Mouse (Mus musculus): ENCODE results near the gene Smarcad1. TPM values are rescaled to one million over a fixed set of nuclear protein-coding genes. Genes with fewer than 3 reads are reported as not detected.
"Not testable (repeated sequence)": the region's sequence is repeated elsewhere in the genome, so short reads cannot be mapped to it uniquely, and the experiment has no call there.

Smarcad1 gene
- polyA plus RNA-seq, 1 experiment from 2014 or later: 118 TPM

GRCm38 (mm10) chr6:65018966-65019365, 23.4 kb upstream of the Smarcad1 start:
- H3K27ac ChIP-seq (replicated peaks; ENCODE audit: low read depth, low read length); H3K9me3 ChIP-seq (ENCODE audit: control insufficient read depth, low read length); ATAC-seq (ENCODE audit: low FRiP score, low TSS enrichment); H3K4me1 ChIP-seq (ENCODE audit: control insufficient read depth, insufficient read depth, low read length); DNase-seq; H3K36me3 ChIP-seq (ENCODE audit: control insufficient read depth, insufficient read depth, low read length); H3K4me3 ChIP-seq (replicated peaks; ENCODE audit: low read depth, low read length); H3K4me2 ChIP-seq (ENCODE audit: low read length); H3K9ac ChIP-seq (replicated peaks; ENCODE audit: low read length); H3K27me3 ChIP-seq (ENCODE audit: control insufficient read depth, insufficient read depth, low read length): not testable (repeated sequence)
- WGBS: 92% methylated on average over 5 of the region's 5 CpGs

- Histone ChIP-seq H3K36me3 (ENCODE audit: control insufficient read depth, insufficient read depth, low read length) (no peaks in the 10 kb centered on the region), H3K9ac (replicated peaks; ENCODE audit: low read length) (no peak overlapping the region), H3K27me3 (ENCODE audit: control insufficient read depth, insufficient read depth, low read length) (no peaks in the 10 kb centered on the region), H3K4me3 (replicated peaks; ENCODE audit: low read depth, low read length) (no peak overlapping the region), H3K4me1 (ENCODE audit: control insufficient read depth, insufficient read depth, low read length) (no peaks in the 10 kb centered on the region), H3K9me3 (ENCODE audit: control insufficient read depth, low read length) (no peaks in the 10 kb centered on the region), H3K4me2 (ENCODE audit: low read length) (no peak overlapping the region), H3K27ac (replicated peaks; ENCODE audit: low read depth, low read length) (no peak overlapping the region)
- 16% methylated on average over 4 of the region's 4 CpGs for WGBS
- no peak for DNase-seq
- no peak for ATAC-seq (ENCODE audit: low FRiP score, low TSS enrichment)
Observed at GRCm38 (mm10) chr6:65021883-65022282, 20.5 kb upstream of the Smarcad1 start.

- Histone ChIP-seq H3K27ac (replicated peaks; ENCODE audit: low read depth, low read length) (no peak overlapping the region), H3K4me3 (replicated peaks; ENCODE audit: low read depth, low read length) (no peak overlapping the region), H3K4me2 (ENCODE audit: low read length) (no peak overlapping the region), H3K9me3 (ENCODE audit: control insufficient read depth, low read length) (no peaks in the 10 kb centered on the region), H3K9ac (replicated peaks; ENCODE audit: low read length) (no peak overlapping the region), H3K4me1 (ENCODE audit: control insufficient read depth, insufficient read depth, low read length) (no peaks in the 10 kb centered on the region), H3K36me3 (ENCODE audit: control insufficient read depth, insufficient read depth, low read length) (no peaks in the 10 kb centered on the region), H3K27me3 (ENCODE audit: control insufficient read depth, insufficient read depth, low read length) (no peaks in the 10 kb centered on the region)
- ATAC-seq (ENCODE audit: low FRiP score, low TSS enrichment): no peak
- no peak for DNase-seq
- WGBS: 80% methylated on average over 6 of the region's 6 CpGs
Observed at GRCm38 (mm10) chr6:65023053-65023452, 19.3 kb upstream of the Smarcad1 start.

- no peak for ATAC-seq (ENCODE audit: low FRiP score, low TSS enrichment)
- WGBS: 55% methylated on average over 2 of the region's 2 CpGs
Observed at GRCm38 (mm10) chr6:65024668-65025067, 17.7 kb upstream of the Smarcad1 start.

GRCm38 (mm10) chr6:65025130-65025529, 17.3 kb upstream of the Smarcad1 start:
- no peaks in the 10 kb centered on the region for H3K36me3 ChIP-seq (ENCODE audit: control insufficient read depth, insufficient read depth, low read length)
- H3K4me3 ChIP-seq (replicated peaks; ENCODE audit: low read depth, low read length): no peak overlapping the region
- WGBS: 96% methylated on average over 4 of the region's 4 CpGs
- no peak overlapping the region for H3K9ac ChIP-seq (replicated peaks; ENCODE audit: low read length)
- H3K9me3 ChIP-seq (ENCODE audit: control insufficient read depth, low read length): no peaks in the 10 kb centered on the region
- no peak overlapping the region for H3K4me2 ChIP-seq (ENCODE audit: low read length)
- H3K27me3 ChIP-seq (ENCODE audit: control insufficient read depth, insufficient read depth, low read length): no peaks in the 10 kb centered on the region
- ATAC-seq (ENCODE audit: low FRiP score, low TSS enrichment): no peak
- no peaks in the 10 kb centered on the region for H3K4me1 ChIP-seq (ENCODE audit: control insufficient read depth, insufficient read depth, low read length)
- no peak overlapping the region for H3K27ac ChIP-seq (replicated peaks; ENCODE audit: low read depth, low read length)
- DNase-seq: no peak

More at GRCm38 (mm10) chr6:65024668-65025067, 17.7 kb upstream of the Smarcad1 start:
- no peak overlapping the region for H3K4me3 ChIP-seq (replicated peaks; ENCODE audit: low read depth, low read length)
- no peak overlapping the region for H3K27ac ChIP-seq (replicated peaks; ENCODE audit: low read depth, low read length)
- H3K27me3 ChIP-seq (ENCODE audit: control insufficient read depth, insufficient read depth, low read length): no peaks in the 10 kb centered on the region
- no peaks in the 10 kb centered on the region for H3K36me3 ChIP-seq (ENCODE audit: control insufficient read depth, insufficient read depth, low read length)
- no peaks in the 10 kb centered on the region for H3K4me1 ChIP-seq (ENCODE audit: control insufficient read depth, insufficient read depth, low read length)
- H3K9ac ChIP-seq (replicated peaks; ENCODE audit: low read length): no peak overlapping the region
- H3K4me2 ChIP-seq (ENCODE audit: low read length): no peak overlapping the region
- H3K9me3 ChIP-seq (ENCODE audit: control insufficient read depth, low read length): no peaks in the 10 kb centered on the region
- DNase-seq: no peak

- Histone ChIP-seq H3K9me3 (ENCODE audit: control insufficient read depth, low read length) (no peaks in the 10 kb centered on the region), H3K4me2 (ENCODE audit: low read length) (no peak overlapping the region), H3K27me3 (ENCODE audit: control insufficient read depth, insufficient read depth, low read length) (no peaks in the 10 kb centered on the region), H3K9ac (replicated peaks; ENCODE audit: low read length) (no peak overlapping the region), H3K36me3 (ENCODE audit: control insufficient read depth, insufficient read depth, low read length) (no peaks in the 10 kb centered on the region), H3K4me3 (replicated peaks; ENCODE audit: low read depth, low read length) (no peak overlapping the region), H3K27ac (replicated peaks; ENCODE audit: low read depth, low read length) (no peak overlapping the region), H3K4me1 (ENCODE audit: control insufficient read depth, insufficient read depth, low read length) (no peaks in the 10 kb centered on the region)
- ATAC-seq (ENCODE audit: low FRiP score, low TSS enrichment): no peak
- no peak for DNase-seq
- 91% methylated on average over 2 of the region's 2 CpGs for WGBS
Observed at GRCm38 (mm10) chr6:65034661-65035060, 7.7 kb upstream of the Smarcad1 start.

- H3K27me3 ChIP-seq (ENCODE audit: control insufficient read depth, insufficient read depth, low read length): no peaks in the 10 kb centered on the region
- no peaks in the 10 kb centered on the region for H3K4me1 ChIP-seq (ENCODE audit: control insufficient read depth, insufficient read depth, low read length)
- H3K27ac ChIP-seq (replicated peaks; ENCODE audit: low read depth, low read length): no peak overlapping the region
- H3K4me3 ChIP-seq (replicated peaks; ENCODE audit: low read depth, low read length): no peak overlapping the region
- ATAC-seq (ENCODE audit: low FRiP score, low TSS enrichment) (no peak), DNase-seq (no peak)
- H3K9me3 ChIP-seq (ENCODE audit: control insufficient read depth, low read length): no peaks in the 10 kb centered on the region
- no peak overlapping the region for H3K4me2 ChIP-seq (ENCODE audit: low read length)
- H3K36me3 ChIP-seq (ENCODE audit: control insufficient read depth, insufficient read depth, low read length): no peaks in the 10 kb centered on the region
- H3K9ac ChIP-seq (replicated peaks; ENCODE audit: low read length): no peak overlapping the region
- WGBS: 79% methylated on average over 2 of the region's 2 CpGs
Observed at GRCm38 (mm10) chr6:65035469-65035868, 6.9 kb upstream of the Smarcad1 start.

GRCm38 (mm10) chr6:65041932-65042331, 451 bp upstream of the Smarcad1 start:
- H3K4me1 ChIP-seq (ENCODE audit: control insufficient read depth, insufficient read depth, low read length): peaks cover 9% of the 10 kb centered on the region
- peak overlapping the region; percentile 99 for H3K9ac ChIP-seq (replicated peaks; ENCODE audit: low read length)
- H3K27me3 ChIP-seq (ENCODE audit: control insufficient read depth, insufficient read depth, low read length): no peaks in the 10 kb centered on the region
- H3K4me3 ChIP-seq (replicated peaks; ENCODE audit: low read depth, low read length): peak overlapping the region; percentile 77
- peaks cover 30% of the 10 kb centered on the region for H3K36me3 ChIP-seq (ENCODE audit: control insufficient read depth, insufficient read depth, low read length)
- ATAC-seq (ENCODE audit: low FRiP score, low TSS enrichment) (peak; percentile 26; the same call in 1 of the 2 replicates), DNase-seq (no peak)
- H3K27ac ChIP-seq (replicated peaks; ENCODE audit: low read depth, low read length): peak overlapping the region; percentile 99
- H3K9me3 ChIP-seq (ENCODE audit: control insufficient read depth, low read length): no peaks in the 10 kb centered on the region
- WGBS: 36% methylated on average over 10 of the region's 10 CpGs
- H3K4me2 ChIP-seq (ENCODE audit: low read length): peak overlapping the region; percentile 67

GRCm38 (mm10) chr6:65043241-65043640, 858 bp downstream of the Smarcad1 start:
- DNase-seq: peak; percentile 24
- peak overlapping the region; percentile 99 for H3K27ac ChIP-seq (replicated peaks; ENCODE audit: low read depth, low read length)
- WGBS: 11% methylated on average over 7 of the region's 7 CpGs
- peaks cover 9% of the 10 kb centered on the region for H3K4me1 ChIP-seq (ENCODE audit: control insufficient read depth, insufficient read depth, low read length)
- H3K36me3 ChIP-seq (ENCODE audit: control insufficient read depth, insufficient read depth, low read length): peaks cover 36% of the 10 kb centered on the region
- peak overlapping the region; percentile 77 for H3K4me3 ChIP-seq (replicated peaks; ENCODE audit: low read depth, low read length)
- H3K9me3 ChIP-seq (ENCODE audit: control insufficient read depth, low read length): no peaks in the 10 kb centered on the region
- no peak for ATAC-seq (ENCODE audit: low FRiP score, low TSS enrichment)
- peak overlapping the region; percentile 67 for H3K4me2 ChIP-seq (ENCODE audit: low read length)
- peak overlapping the region; percentile 99 for H3K9ac ChIP-seq (replicated peaks; ENCODE audit: low read length)
- no peaks in the 10 kb centered on the region for H3K27me3 ChIP-seq (ENCODE audit: control insufficient read depth, insufficient read depth, low read length)

All from midbrain, embryonic 14.5 days (tissue).